Mouse (Mus musculus) limb, embryonic 14.5 days (tissue): Measurements from ENCODE around the gene Slf2. TPM values are rescaled to one million over a fixed set of nuclear protein-coding genes. Genes with fewer than 3 reads are reported as not detected.

Experiments used
- ATAC-seq: fragments of 200-750 bp; cut with Nextera tagmentation; 2 replicates; pipeline ENCODE4 v1.8.0; 2017; ENCODE audit warnings: low read depth, moderate number of reproducible peaks, moderate TSS enrichment; ENCODE audit not compliant: low FRiP score
- DNase-seq: peaks from one replicate; pipeline ENCODE4 v3.0.0-alpha.2; 2015; ENCODE audit warnings: low spot score
- H3K27ac ChIP-seq: fragments of 300-500 bp; sonication (generic); replicated peaks from 2 replicates; pipeline ENCODE4 v1.5.1; 2014; ENCODE audit warnings: low read depth, mild to moderate bottlenecking, low read length, moderate library complexity, mixed read lengths
- H3K27me3 ChIP-seq: fragments of 300-500 bp; sonication (generic); 2 replicates; pipeline ENCODE4 v1.6.1; 2014; ENCODE audit warnings: low read length, mixed read lengths; ENCODE audit not compliant: control insufficient read depth, insufficient read depth
- H3K36me3 ChIP-seq: fragments of 300-500 bp; sonication (generic); 2 replicates; pipeline ENCODE4 v1.6.1; 2014; ENCODE audit warnings: mild to moderate bottlenecking, low read length, moderate library complexity, mixed read lengths; ENCODE audit not compliant: control insufficient read depth, insufficient read depth
- H3K4me1 ChIP-seq: fragments of 300-500 bp; sonication (generic); 2 replicates; pipeline ENCODE4 v1.6.1; 2014; ENCODE audit warnings: antibody characterized with exemption, low read length, mixed read lengths; ENCODE audit not compliant: control insufficient read depth, insufficient read depth
- H3K4me2 ChIP-seq: fragments of 300-500 bp; sonication (generic); replicated peaks from 2 replicates; pipeline ENCODE4 v1.6.1; 2014; ENCODE audit warnings: low read depth, mild to moderate bottlenecking, low read length, moderate library complexity; ENCODE audit not compliant: severe bottlenecking
- H3K4me3 ChIP-seq: fragments of 300-500 bp; sonication (generic); replicated peaks from 2 replicates; pipeline ENCODE4 v1.5.1; 2014; ENCODE audit warnings: low read length
- H3K9ac ChIP-seq: fragments of 300-500 bp; sonication (generic); 2 replicates; pipeline ENCODE4 v1.6.1; 2014; ENCODE audit warnings: mild to moderate bottlenecking, low read depth, low read length, moderate library complexity; ENCODE audit not compliant: severe bottlenecking
- H3K9me3 ChIP-seq: fragments of 300-500 bp; sonication (generic); 2 replicates; pipeline ENCODE4 v1.6.1; 2016; ENCODE audit warnings: low read length; ENCODE audit not compliant: control insufficient read depth
- POLR2A ChIP-seq: fragments of 200-500 bp; IDR thresholded peaks from 2 replicates; pipeline ENCODE4 v1.8.0; 2012; ENCODE audit warnings: inconsistent platforms, mild to moderate bottlenecking, moderate library complexity, borderline replicate concordance; ENCODE audit not compliant: insufficient read depth, insufficient read length; ENCODE audit errors: extremely low read depth
- WGBS: fragments of 180-500 bp; shearing (Covaris S2); extraction: QIAGEN DNeasy Blood & Tissue Kit; methylation state at CpG from one replicate; pipeline ENCODE4 v1.1.7; 2014; 5-methylcytosine and 5-hydroxymethylcytosine counted together
- polyA plus RNA-seq, 2 experiments: library from polyadenylated mRNA; depleted of rRNA in 1 of 2; stranded (reverse) in 1 of 2; unstranded in 1 of 2; fragments of >200 nt; fragmentation: Nextera tagmentation in 1 of 2; extraction: Ambion mirVana in 1 of 2; gene quantifications; 2 replicates each; pipeline versions ENCODE4 v1.2.1 to v1.2.3; 2012 to 2014

The Slf2 gene
- polyA plus RNA-seq, 2 experiments: 35.0 to 39.1 TPM

DNA sequence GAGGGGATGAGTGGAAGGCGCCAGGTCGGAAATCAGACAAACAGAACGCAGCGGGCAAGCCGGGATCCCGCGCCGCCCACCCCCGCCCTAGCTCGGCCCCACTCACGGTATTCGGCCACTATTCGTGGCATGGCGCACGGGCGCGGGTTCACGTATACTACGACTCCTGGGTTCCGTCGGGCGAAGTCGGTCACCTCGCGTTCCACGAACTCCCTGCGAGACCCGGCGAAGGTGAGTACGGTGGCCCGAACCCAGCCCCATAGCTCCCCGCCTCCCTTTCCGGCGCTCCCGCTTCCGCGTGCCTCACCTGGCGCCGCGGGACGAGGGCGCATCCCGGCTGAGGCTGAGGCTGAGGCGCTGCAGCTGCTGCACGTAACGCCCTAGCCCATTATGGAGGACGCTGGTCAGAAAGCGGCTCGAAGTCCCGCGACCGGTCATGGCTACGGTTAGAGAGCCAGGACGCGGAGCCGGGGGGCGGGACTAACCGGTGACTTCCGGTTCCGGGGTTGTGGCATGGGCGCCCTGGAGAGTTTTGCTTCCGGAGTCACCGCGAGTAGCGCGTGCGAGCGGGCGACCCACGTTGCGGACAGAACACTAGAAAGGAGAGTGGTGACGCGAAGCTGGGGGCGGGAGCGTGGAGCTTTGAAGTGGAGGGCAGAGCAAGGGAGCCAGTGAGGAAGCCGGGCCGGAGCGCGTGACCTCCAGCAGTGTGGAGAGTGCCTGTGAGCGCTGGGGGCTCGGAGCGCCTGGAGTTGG, 75.2 kb downstream of the Slf2 start, which contains the start of gene Mrpl43:
Mrpl43 (minus strand) TSS at position 486 of the 756 bp plus-strand sequence.
- Histone ChIP-seq H3K4me3 (peak within 1 kb of the TSS; percentile 97), H3K9ac (peak within 1 kb of the TSS; percentile 69), H3K36me3 (peaks cover 51% of the 10 kb centered on the region), H3K27me3 (no peaks in the 10 kb centered on the region), H3K4me1 (peaks cover 11% of the 10 kb centered on the region), H3K27ac (peak within 1 kb of the TSS; percentile 72), H3K4me2 (peak within 1 kb of the TSS; percentile 90), H3K9me3 (no peaks in the 10 kb centered on the region)
- TF ChIP-seq POLR2A: peak; percentile 77; the same call in 1 of the 2 replicates
- DNase-seq (peak; percentile 90), ATAC-seq (peak; percentile 93)
- WGBS: under 1% methylated on average over 61 of the region's 82 CpGs

- 39% methylated on average over 17 of the region's 17 CpGs for WGBS
Observed at GRCm38 (mm10) chr19:45007021-45007420, 76.1 kb downstream of the Slf2 start.

GRCm38 (mm10) chr19:45007425-45008191, 76.7 kb downstream of the Slf2 start:
- 94% methylated on average over 20 of the region's 20 CpGs for WGBS

More at GRCm38 (mm10) chr19:45007021-45007420, 76.1 kb downstream of the Slf2 start:
- DNase-seq (no peak), ATAC-seq (no peak)
- Histone ChIP-seq H3K9me3 (no peaks in the 10 kb centered on the region), H3K36me3 (peaks cover 51% of the 10 kb centered on the region), H3K27ac (peak overlapping the region; percentile 72), H3K9ac (peak overlapping the region; percentile 69), H3K4me2 (peak overlapping the region; percentile 90), H3K27me3 (no peaks in the 10 kb centered on the region), H3K4me3 (peak overlapping the region; percentile 97), H3K4me1 (peaks cover 11% of the 10 kb centered on the region)
- TF ChIP-seq POLR2A: no peak

DNA sequence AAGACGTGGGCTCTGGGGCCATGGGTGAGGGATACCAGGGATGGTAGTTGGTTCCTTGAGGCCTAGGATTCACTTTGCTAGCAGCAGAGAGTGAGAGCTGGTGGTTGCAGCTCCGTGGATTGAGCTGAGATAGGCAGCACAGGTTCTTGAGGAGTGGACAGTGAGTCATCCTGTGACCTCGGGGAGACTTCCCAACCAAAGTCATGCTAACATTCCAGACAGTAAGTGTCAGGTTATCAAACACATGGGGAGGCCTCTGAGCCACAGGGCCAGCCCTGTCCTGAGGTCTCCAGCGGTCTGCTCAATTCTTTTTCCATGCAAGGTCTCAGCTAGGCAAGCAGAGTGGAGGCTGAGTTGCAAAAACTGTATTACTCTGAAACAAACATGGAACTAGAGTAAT, 79.7 kb downstream of the Slf2 start:
- DNase-seq (no peak), ATAC-seq (no peak)
- no peak for TF ChIP-seq POLR2A
- Histone ChIP-seq H3K4me1 (peaks cover 27% of the 10 kb centered on the region), H3K9me3 (no peaks in the 10 kb centered on the region), H3K36me3 (peaks cover 26% of the 10 kb centered on the region), H3K27ac (no peak overlapping the region), H3K4me3 (no peak overlapping the region), H3K4me2 (no peak overlapping the region), H3K27me3 (no peaks in the 10 kb centered on the region), H3K9ac (no peak overlapping the region)
- WGBS: 92% methylated on average over 4 of the region's 4 CpGs

More at GRCm38 (mm10) chr19:45007425-45008191, 76.7 kb downstream of the Slf2 start:
- no peak overlapping the region for H3K27ac ChIP-seq
- H3K9ac ChIP-seq: no peak overlapping the region
- H3K4me3 ChIP-seq: peak overlapping the region; percentile 97; the same call in 1 of the 2 replicates
- no peak for TF ChIP-seq POLR2A
- peak overlapping the region; percentile 90 for H3K4me2 ChIP-seq
- H3K4me1 ChIP-seq: peaks cover 11% of the 10 kb centered on the region
- no peaks in the 10 kb centered on the region for H3K9me3 ChIP-seq
- DNase-seq (no peak), ATAC-seq (no peak)
- peaks cover 47% of the 10 kb centered on the region for H3K36me3 ChIP-seq
- no peaks in the 10 kb centered on the region for H3K27me3 ChIP-seq

GRCm38 (mm10) chr19:45012219-45012618, 81.3 kb downstream of the Slf2 start:
- peaks cover 26% of the 10 kb centered on the region for H3K36me3 ChIP-seq
- H3K9ac ChIP-seq: no peak overlapping the region
- no peak overlapping the region for H3K27ac ChIP-seq
- ATAC-seq (no peak), DNase-seq (no peak)
- peaks cover 29% of the 10 kb centered on the region for H3K4me1 ChIP-seq
- no peak overlapping the region for H3K4me2 ChIP-seq
- H3K27me3 ChIP-seq: no peaks in the 10 kb centered on the region
- WGBS: 59% methylated on average over 8 of the region's 8 CpGs
- no peak overlapping the region for H3K4me3 ChIP-seq
- H3K9me3 ChIP-seq: no peaks in the 10 kb centered on the region
- TF ChIP-seq POLR2A: no peak
